Mouse (Mus musculus): ENCODE data around the gene Tmcc1.
A peak's percentile ranks its signal among the peaks of the same experiment; 100 is the strongest.
"Not testable (repeated sequence)": the region's sequence is repeated elsewhere in the genome, so short reads cannot be mapped to it uniquely, and the experiment has no call there.

Tmcc1 gene

GRCm38 (mm10) chr6:116193394-116194393 is at the start of gene Tmcc1:
TSS of gene Tmcc1 (minus strand) at chr6:116193486.
- peak; percentile 98 for DNase-seq (ENCODE audit: low spot score)

- no peak for DNase-seq (ENCODE audit: low spot score)
Measured at GRCm38 (mm10) chr6:116240371-116240770, 47.1 kb upstream of the Tmcc1 start.

GRCm38 (mm10) chr6:116238083-116238482 is 44.8 kb upstream of the Tmcc1 start:
- DNase-seq (ENCODE audit: low spot score), result no peak

GRCm38 (mm10) chr6:116235336-116235735 is 42.0 kb upstream of the Tmcc1 start:
- no peak for DNase-seq (ENCODE audit: low spot score)

- DNase-seq (ENCODE audit: low spot score), result not testable (repeated sequence)
Measured at GRCm38 (mm10) chr6:116234821-116235220, 41.5 kb upstream of the Tmcc1 start.

- DNase-seq (ENCODE audit: low spot score), result peak; percentile 83
Measured at GRCm38 (mm10) chr6:116228785-116229525, 35.7 kb upstream of the Tmcc1 start.

- DNase-seq (ENCODE audit: low spot score), result peak; percentile 19
Measured at GRCm38 (mm10) chr6:116227767-116228166, 34.5 kb upstream of the Tmcc1 start.

- peak; percentile 97 for DNase-seq (ENCODE audit: low spot score)
Measured at GRCm38 (mm10) chr6:116207729-116208534, 14.6 kb upstream of the Tmcc1 start, which contains the start of gene Washc2. TSS of gene Washc2 (plus strand) at chr6:116208038.

- no peak for DNase-seq (ENCODE audit: low spot score)
Measured at GRCm38 (mm10) chr6:116199682-116200081, 6.4 kb upstream of the Tmcc1 start.

- DNase-seq (ENCODE audit: low spot score), result peak; percentile 35
Measured at GRCm38 (mm10) chr6:116198173-116198572, 4.9 kb upstream of the Tmcc1 start.

GRCm38 (mm10) chr6:116195811-116196210 is 2.5 kb upstream of the Tmcc1 start:
- no peak for DNase-seq (ENCODE audit: low spot score)

GRCm38 (mm10) chr6:116192809-116193311 is 426 bp downstream of the Tmcc1 start:
- no peak for DNase-seq (ENCODE audit: low spot score)

GRCm38 (mm10) chr6:116189417-116189816 is 3.9 kb downstream of the Tmcc1 start:
- DNase-seq (ENCODE audit: low spot score), result no peak

- no peak for DNase-seq (ENCODE audit: low spot score)
Measured at GRCm38 (mm10) chr6:116186485-116186884, 6.8 kb downstream of the Tmcc1 start.

- DNase-seq (ENCODE audit: low spot score), result no peak
Measured at GRCm38 (mm10) chr6:116183509-116183908, 9.8 kb downstream of the Tmcc1 start.

GRCm38 (mm10) chr6:116180731-116181130 is 12.6 kb downstream of the Tmcc1 start:
- DNase-seq (ENCODE audit: low spot score), result no peak

GRCm38 (mm10) chr6:116178376-116178775 is 14.9 kb downstream of the Tmcc1 start:
- DNase-seq (ENCODE audit: low spot score), result no peak

GRCm38 (mm10) chr6:116173511-116174099 is 19.7 kb downstream of the Tmcc1 start:
- DNase-seq (ENCODE audit: low spot score), result not testable (repeated sequence)

- DNase-seq (ENCODE audit: low spot score), result no peak
Measured at GRCm38 (mm10) chr6:116166383-116166782, 26.9 kb downstream of the Tmcc1 start.

GRCm38 (mm10) chr6:116154854-116155624 is 38.2 kb downstream of the Tmcc1 start:
- no peak for DNase-seq (ENCODE audit: low spot score)

All from layer of hippocampus, adult 11-12 months (tissue).